Mouse (Mus musculus) intestine, embryonic 16.5 days (tissue): ENCODE measurements at regions not wholly inside any gene's neighbourhood (a gene's known extent, or its start where the extent isn't known, plus 50 kb on each side); places are given as distances from the start of the nearest gene placed in this dataset.
A peak's percentile ranks its signal among the peaks of the same experiment; 100 is the strongest.

ENCODE experiments used
- ATAC-seq: fragments of 200-750 bp; cut with Nextera tagmentation; 2 replicates; pipeline ENCODE4 v1.8.0; 2017; ENCODE audit warnings: moderate TSS enrichment, moderate library complexity
- H3K27ac ChIP-seq: fragments of 300-500 bp; sonication (generic); 2 replicates; pipeline ENCODE4 v1.5.1; 2014; ENCODE audit warnings: mild to moderate bottlenecking, low read length
- H3K27me3 ChIP-seq: fragments of 300-500 bp; sonication (generic); replicated peaks from 2 replicates; pipeline ENCODE4 v1.6.1; 2014; ENCODE audit warnings: low read length, control low read depth, mixed read lengths; ENCODE audit not compliant: control insufficient read depth, insufficient read depth
- H3K36me3 ChIP-seq: fragments of 300-500 bp; sonication (generic); 2 replicates; pipeline ENCODE4 v1.6.1; 2014; ENCODE audit warnings: low read length, control low read depth; ENCODE audit not compliant: control insufficient read depth, insufficient read depth
- H3K4me1 ChIP-seq: fragments of 300-500 bp; sonication (generic); 2 replicates; pipeline ENCODE4 v1.6.1; 2014; ENCODE audit warnings: low read length, control low read depth, mixed read lengths; ENCODE audit not compliant: control insufficient read depth, insufficient read depth
- H3K4me2 ChIP-seq: fragments of 300-500 bp; sonication (generic); 2 replicates; pipeline ENCODE4 v1.6.1; 2014; ENCODE audit warnings: low read depth, low read length, control low read depth
- H3K4me3 ChIP-seq: fragments of 300-500 bp; sonication (generic); 2 replicates; pipeline ENCODE4 v1.5.1; 2014; ENCODE audit warnings: mild to moderate bottlenecking, low read length
- H3K9ac ChIP-seq: fragments of 300-500 bp; sonication (generic); 2 replicates; pipeline ENCODE4 v1.6.1; 2014; ENCODE audit warnings: low read depth, low read length
- H3K9me3 ChIP-seq: fragments of 300-500 bp; sonication (generic); 2 replicates; pipeline ENCODE4 v1.6.1; 2016; ENCODE audit warnings: low read length, control low read depth; ENCODE audit not compliant: control insufficient read depth
- WGBS: fragments of 180-500 bp; shearing (Covaris S2); extraction: QIAGEN DNeasy Blood & Tissue Kit; methylation state at CpG from one replicate; pipeline ENCODE4 v1.1.7; 2014; 5-methylcytosine and 5-hydroxymethylcytosine counted together

DNA sequence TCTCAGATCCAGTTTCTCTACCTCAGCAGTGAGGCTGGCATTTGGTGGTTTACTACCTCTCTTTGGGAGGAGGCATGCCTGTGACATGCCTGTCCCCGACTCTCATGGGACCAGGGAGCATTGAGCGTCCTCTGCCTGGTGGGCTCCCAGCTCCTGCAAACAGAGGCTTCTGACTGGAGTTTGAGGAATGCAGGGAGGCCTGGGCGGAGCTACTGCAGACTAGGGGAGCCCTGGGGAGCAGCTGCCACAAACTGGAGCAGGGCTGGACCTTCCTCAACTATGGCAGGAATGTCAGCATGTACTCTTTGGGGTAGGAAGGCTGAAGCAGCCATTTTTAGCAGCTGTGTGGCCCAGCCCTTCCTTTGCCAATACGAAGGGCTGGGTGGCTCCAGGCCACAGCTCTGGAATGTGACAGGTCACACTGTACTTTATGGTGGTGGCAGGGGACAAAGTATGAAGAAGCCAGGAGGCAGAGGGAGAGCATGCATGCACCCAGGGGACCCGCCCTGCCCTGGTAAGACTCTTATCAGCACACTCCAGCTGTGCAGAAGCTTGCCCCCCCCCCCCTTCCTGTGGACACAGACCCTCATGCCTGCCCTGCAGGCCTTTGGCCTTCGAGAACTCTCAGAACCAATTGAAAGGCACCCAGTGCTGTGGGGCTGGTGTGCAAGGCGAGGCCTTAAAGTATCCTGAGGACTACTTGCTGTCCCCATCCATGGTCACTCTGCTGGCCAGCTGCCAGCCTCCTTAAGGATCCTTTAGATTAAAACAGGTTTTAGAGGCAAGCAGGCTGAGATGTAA, 129.5 kb downstream of the Gadd45g start:
- Histone ChIP-seq H3K4me3 (no peak overlapping the region), H3K4me2 (no peak overlapping the region), H3K27me3 (no peaks in the 10 kb centered on the region), H3K4me1 (peaks cover 33% of the 10 kb centered on the region), H3K27ac (peak overlapping the region; percentile 72), H3K9me3 (no peaks in the 10 kb centered on the region), H3K36me3 (no peaks in the 10 kb centered on the region), H3K9ac (peak overlapping the region; percentile 14; the same call in 1 of the 2 replicates)
- WGBS = 29% methylated on average over 7 of the region's 7 CpGs
- ATAC-seq = peak; percentile 87

DNA sequence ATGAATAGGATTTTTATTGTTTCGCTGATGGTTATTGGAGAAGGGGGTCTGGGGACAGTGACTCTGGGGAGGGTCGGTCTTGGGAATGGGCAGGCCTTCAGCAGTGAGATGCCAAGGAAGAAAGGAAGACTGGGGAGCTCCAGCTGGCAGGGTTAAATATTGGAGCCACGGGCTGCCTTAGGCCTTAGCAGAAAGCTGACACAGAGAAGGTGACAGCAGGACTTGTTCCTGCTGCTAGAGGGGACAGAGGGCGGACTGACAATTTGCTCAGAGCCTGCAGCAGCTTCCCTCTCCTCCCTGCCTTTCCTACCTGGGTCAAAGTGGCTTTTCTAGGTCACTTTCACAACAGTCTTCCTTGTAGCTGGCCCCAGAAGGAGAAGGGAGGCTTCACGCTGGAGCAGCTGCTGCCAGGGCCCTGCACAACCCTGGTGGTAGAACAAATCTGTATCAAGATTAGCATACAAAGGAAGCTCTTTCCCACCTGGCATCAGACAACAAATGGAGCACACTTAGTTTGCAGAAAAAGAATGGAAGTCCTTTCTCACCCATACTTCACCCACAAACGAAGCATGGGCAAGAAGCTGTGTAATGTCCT, 130.2 kb downstream of the Gadd45g start:
- Histone ChIP-seq H3K36me3 (no peaks in the 10 kb centered on the region), H3K4me2 (no peak overlapping the region), H3K27me3 (no peaks in the 10 kb centered on the region), H3K27ac (peak overlapping the region; percentile 72), H3K9me3 (no peaks in the 10 kb centered on the region), H3K4me1 (peaks cover 33% of the 10 kb centered on the region), H3K9ac (no peak overlapping the region), H3K4me3 (no peak overlapping the region)
- 75% methylated on average over 6 of the region's 6 CpGs for WGBS
- no peak for ATAC-seq

DNA sequence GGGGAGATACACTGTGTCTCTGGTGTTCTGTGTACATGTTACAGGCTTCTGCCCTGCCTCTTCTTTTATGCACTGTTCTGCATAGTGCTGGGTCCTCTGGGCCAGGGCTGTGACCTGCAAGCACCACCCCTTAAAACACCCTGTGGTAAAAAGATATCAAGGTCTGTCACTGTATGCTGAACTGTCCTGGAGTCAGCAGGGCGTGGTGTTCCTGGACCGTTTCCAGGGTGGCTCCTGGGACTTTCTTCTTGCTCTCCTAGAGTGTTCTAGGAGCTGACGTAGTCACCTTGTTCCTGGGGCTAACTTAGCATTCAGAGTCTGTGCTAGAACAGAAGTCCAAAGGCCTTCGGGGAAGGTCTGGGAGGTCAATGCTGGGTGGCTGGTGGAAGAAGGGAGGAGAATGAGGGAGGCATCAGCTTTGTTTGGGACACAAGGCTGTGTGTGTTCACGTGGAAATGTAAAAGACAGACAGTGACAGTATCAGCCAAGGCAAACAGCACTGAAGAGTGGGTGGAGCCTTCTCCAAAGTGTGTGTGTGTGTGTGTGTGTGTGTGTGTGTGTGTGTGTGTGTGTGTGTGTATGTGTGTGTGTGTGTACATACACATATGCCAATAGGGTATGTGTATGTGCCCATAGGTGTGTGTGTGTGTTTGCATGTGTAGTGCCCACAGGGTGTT, 133.0 kb downstream of the Gadd45g start:
- Histone ChIP-seq H3K9me3 (no peaks in the 10 kb centered on the region), H3K4me1 (peaks cover 22% of the 10 kb centered on the region), H3K36me3 (no peaks in the 10 kb centered on the region), H3K9ac (no peak overlapping the region), H3K4me2 (no peak overlapping the region), H3K27ac (no peak overlapping the region), H3K27me3 (no peaks in the 10 kb centered on the region), H3K4me3 (no peak overlapping the region)
- peak; percentile 77 for ATAC-seq
- 55% methylated on average over 5 of the region's 5 CpGs for WGBS

DNA sequence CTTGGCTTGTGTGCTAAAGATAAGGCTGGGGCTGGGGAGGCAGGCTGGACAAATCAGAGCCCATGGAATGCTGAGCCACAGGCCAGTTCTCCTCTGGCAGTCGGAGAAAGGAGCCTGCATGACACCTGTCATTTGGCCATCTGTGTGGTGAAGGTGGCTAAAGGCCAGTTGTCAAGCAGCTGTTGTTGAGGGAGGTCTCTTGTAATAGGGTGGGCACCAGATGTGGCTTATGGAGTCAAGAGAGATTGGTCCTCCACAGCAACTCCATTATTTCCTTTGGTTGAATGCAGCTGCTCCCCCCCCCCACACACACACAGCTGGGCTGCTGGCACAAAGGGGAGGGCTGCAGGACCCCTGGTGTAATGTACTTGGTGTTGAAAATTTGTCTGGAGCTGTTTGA, 133.9 kb downstream of the Gadd45g start:
- WGBS = 74% methylated on average over 1 of the region's 1 CpGs
- peaks cover 17% of the 10 kb centered on the region for H3K4me1 ChIP-seq
- no peaks in the 10 kb centered on the region for H3K36me3 ChIP-seq
- H3K9ac ChIP-seq = no peak overlapping the region
- H3K27me3 ChIP-seq = no peaks in the 10 kb centered on the region
- no peaks in the 10 kb centered on the region for H3K9me3 ChIP-seq
- no peak overlapping the region for H3K27ac ChIP-seq
- no peak for ATAC-seq
- no peak overlapping the region for H3K4me3 ChIP-seq
- no peak overlapping the region for H3K4me2 ChIP-seq

DNA sequence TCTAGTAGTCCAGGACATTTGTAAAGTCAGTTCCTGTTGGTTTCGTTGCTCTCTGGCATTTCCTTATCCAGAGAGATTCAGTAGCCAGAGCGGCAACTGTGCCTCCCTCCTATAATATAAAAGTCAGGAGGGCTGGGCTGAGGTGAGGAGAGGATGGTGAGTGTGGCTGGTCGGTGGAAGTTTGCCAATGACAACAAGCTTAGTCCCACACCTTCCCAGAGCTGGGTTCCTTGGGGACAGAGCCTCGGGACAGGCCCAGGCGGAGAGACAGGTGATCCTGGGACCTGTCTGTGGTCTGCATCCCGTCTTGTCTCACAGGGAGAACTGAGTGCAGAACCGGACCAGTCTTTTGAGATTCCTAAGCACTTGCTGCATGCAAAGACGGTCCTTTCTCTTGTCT, 136.5 kb downstream of the Gadd45g start:
- ATAC-seq = no peak
- H3K9ac ChIP-seq = no peak overlapping the region
- WGBS = 85% methylated on average over 8 of the region's 8 CpGs
- H3K9me3 ChIP-seq = no peaks in the 10 kb centered on the region
- no peak overlapping the region for H3K4me2 ChIP-seq
- H3K4me1 ChIP-seq = no peaks in the 10 kb centered on the region
- no peaks in the 10 kb centered on the region for H3K27me3 ChIP-seq
- no peaks in the 10 kb centered on the region for H3K36me3 ChIP-seq
- H3K27ac ChIP-seq = no peak overlapping the region
- no peak overlapping the region for H3K4me3 ChIP-seq

DNA sequence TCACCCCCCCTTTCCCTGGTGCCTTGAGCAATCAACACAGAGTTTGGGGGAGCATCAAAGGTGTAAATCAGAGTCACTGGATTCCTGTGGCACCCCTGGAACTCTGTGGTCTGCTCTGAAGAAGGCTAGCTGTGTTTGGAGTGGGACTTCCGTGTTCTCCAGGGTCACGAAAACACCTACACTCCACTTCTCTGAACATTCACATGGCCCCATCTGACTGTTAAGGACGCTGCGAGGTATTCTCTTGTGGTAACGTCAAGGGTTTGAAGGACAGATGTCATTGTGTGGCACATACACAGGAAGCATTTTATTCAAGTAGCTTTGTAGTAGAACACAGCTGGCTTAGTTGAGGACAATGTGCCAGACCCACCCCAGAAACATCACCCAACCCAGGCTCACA, 137.1 kb downstream of the Gadd45g start:
- Histone ChIP-seq H3K4me3 (no peak overlapping the region), H3K9ac (no peak overlapping the region), H3K4me1 (no peaks in the 10 kb centered on the region), H3K27me3 (no peaks in the 10 kb centered on the region), H3K9me3 (no peaks in the 10 kb centered on the region), H3K4me2 (no peak overlapping the region), H3K36me3 (no peaks in the 10 kb centered on the region), H3K27ac (no peak overlapping the region)
- WGBS = 87% methylated on average over 5 of the region's 5 CpGs
- ATAC-seq = no peak

DNA sequence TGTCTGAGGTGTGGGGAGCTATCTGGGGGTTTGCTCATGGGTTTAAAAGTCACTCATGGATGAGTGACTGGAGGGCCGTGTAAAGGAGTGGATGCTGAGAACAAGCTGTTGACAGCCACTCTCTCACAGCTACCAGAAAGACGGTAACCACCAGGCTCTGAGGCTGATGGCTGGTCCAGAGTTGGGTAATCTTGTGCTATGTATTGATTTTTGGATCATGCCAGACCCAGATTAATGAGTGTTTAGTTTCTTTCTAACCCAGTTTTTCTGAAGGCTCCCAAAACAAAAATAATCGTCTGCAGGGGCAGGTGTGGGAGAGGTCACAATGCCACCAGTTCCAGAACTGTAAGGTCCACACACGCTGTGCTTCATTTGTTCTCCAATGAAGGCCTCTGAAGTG, 144.9 kb downstream of the Gadd45g start:
- no peak for ATAC-seq
- Histone ChIP-seq H3K27ac (no peak overlapping the region), H3K9me3 (no peaks in the 10 kb centered on the region), H3K4me2 (no peak overlapping the region), H3K4me1 (no peaks in the 10 kb centered on the region), H3K9ac (no peak overlapping the region), H3K36me3 (no peaks in the 10 kb centered on the region), H3K27me3 (no peaks in the 10 kb centered on the region), H3K4me3 (no peak overlapping the region)
- WGBS = 86% methylated on average over 4 of the region's 4 CpGs

DNA sequence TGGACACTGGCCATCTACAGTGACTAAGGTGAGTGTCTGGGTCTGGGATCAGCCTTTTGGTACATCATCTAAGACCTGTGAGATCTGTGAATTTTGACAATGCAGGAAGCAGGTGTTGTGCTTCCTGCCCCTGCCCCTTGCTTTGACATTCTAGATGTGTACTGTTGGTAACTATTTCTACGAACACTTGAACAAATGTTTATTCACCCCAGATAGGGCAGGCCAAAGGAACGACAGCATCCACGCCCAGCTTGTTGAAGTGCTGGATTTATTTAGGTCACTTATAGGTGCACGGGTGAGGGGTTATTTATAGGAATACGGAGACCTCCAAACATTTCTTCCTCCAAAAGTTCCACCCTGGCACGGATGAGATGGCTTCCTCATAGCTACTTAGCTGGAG, 146.4 kb downstream of the Gadd45g start:
- no peaks in the 10 kb centered on the region for H3K27me3 ChIP-seq
- no peaks in the 10 kb centered on the region for H3K9me3 ChIP-seq
- no peak overlapping the region for H3K27ac ChIP-seq
- no peak overlapping the region for H3K9ac ChIP-seq
- H3K4me2 ChIP-seq = no peak overlapping the region
- H3K4me3 ChIP-seq = no peak overlapping the region
- H3K36me3 ChIP-seq = no peaks in the 10 kb centered on the region
- ATAC-seq = no peak
- no peaks in the 10 kb centered on the region for H3K4me1 ChIP-seq
- WGBS = 48% methylated on average over 6 of the region's 6 CpGs

DNA sequence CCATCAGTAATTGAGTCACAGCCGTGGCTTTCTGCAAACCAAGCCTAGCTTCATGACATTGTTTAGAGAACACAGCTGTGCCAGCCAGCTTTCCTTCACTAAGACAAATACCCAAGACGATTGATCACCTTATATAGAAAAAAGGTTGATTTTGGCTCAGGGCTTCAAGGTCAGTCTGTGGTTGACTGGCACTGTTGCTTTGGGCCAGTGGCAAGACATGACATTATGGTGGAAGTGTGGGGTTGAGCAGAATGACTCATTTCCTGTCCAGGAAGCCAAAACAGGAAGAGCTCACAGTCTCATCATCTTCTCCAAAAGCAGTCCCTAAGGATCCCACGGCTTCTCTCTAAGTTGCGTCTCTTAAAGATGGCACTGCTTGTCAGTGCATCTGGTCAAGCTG, 149.7 kb downstream of the Gadd45g start:
- Histone ChIP-seq H3K4me3 (no peak overlapping the region), H3K9ac (no peak overlapping the region), H3K9me3 (no peaks in the 10 kb centered on the region), H3K4me2 (no peak overlapping the region), H3K27ac (no peak overlapping the region), H3K27me3 (no peaks in the 10 kb centered on the region), H3K36me3 (no peaks in the 10 kb centered on the region), H3K4me1 (no peaks in the 10 kb centered on the region)
- no peak for ATAC-seq
- 71% methylated on average over 4 of the region's 4 CpGs for WGBS
